Mouse (Mus musculus): ENCODE data around the gene Thrb.

Thrb gene

DNA sequence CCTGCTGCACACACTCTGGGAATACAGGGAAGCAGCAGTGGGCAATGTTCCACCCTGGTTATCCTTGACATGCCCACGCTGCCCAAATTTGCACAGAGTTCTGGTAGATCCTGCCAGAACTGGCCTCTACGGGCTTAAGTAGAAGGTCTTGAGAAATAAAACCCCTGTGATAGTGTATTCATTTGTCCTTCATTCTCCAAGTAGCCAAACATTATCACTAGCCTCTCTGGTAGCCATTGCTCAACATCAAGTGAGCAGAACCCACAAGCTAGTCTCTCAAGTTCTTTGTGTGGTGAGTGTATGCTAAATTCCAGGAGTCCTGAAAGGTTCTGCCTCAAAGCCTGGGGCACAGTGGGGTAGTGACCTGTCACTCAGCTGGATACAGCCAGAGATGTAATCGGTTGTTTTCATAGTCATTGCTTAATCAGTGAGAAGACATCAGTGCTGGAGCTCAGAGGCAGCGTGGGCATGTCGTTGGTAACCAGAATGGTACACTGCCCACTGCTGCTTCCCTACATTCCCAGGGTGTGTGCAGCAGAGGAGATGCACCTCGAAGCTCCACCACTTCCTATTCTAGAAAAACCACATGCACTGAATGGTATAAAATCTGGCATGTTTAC is 203.8 kb downstream of the Thrb start:
- no peak for TF ChIP-seq GATA4 (IDR thresholded peaks at IDR 0.05; ENCODE audit: insufficient replicate concordance, low read length)

GRCm38 (mm10) chr14:17868326-17868725 is 208.3 kb downstream of the Thrb start:
- no peak for TF ChIP-seq GATA4 (IDR thresholded peaks at IDR 0.05; ENCODE audit: insufficient replicate concordance, low read length)

- TF ChIP-seq GATA4 (IDR thresholded peaks at IDR 0.05; ENCODE audit: insufficient replicate concordance, low read length) = no peak
These were observed 215.9 kb downstream of the Thrb start for GRCm38 (mm10) chr14:17875946-17876345.

DNA sequence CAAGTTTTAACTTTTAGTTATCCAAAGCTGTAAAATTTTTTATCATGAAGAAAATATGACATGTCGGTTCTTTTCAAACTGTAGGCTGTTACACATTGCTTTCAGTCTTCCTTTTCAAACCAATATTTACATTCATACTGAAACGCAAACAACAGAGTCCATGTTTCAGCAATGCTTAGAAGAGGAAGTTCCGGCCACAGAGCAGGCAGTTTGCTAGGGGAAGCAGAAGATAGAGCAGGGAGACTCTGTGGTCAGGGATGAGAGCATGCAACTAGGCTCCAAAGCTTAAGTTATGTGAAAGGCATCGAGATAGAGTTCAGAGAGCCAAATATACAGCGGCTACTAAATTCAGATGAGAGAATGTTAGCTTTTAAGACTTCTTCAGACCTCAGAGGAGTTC is 219.4 kb downstream of the Thrb start:
- TF ChIP-seq GATA4 (IDR thresholded peaks at IDR 0.05; ENCODE audit: insufficient replicate concordance, low read length) = no peak

DNA sequence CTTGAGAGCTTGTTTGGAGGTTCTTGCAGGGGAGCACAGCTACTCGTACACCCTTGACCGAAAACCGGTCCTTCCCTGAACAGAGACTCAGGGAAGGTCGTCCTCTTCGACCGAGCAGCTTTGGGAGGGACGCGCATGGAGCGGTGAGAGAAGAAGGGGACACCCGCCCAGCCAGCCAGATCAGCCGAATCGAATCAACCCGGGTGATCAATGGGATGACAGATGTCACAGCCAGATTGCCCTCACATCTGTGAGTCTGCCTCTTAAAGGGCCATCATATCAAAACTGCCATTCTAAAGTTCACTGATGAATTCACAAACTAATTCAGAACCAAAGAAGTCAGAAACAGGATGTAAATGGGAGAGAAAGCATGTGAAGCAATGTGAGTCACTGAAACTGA is 224.8 kb downstream of the Thrb start:
- no peak for TF ChIP-seq GATA4 (IDR thresholded peaks at IDR 0.05; ENCODE audit: insufficient replicate concordance, low read length)

GRCm38 (mm10) chr14:17885320-17885719 is 225.3 kb downstream of the Thrb start:
- no peak for TF ChIP-seq GATA4 (IDR thresholded peaks at IDR 0.05; ENCODE audit: insufficient replicate concordance, low read length)

DNA sequence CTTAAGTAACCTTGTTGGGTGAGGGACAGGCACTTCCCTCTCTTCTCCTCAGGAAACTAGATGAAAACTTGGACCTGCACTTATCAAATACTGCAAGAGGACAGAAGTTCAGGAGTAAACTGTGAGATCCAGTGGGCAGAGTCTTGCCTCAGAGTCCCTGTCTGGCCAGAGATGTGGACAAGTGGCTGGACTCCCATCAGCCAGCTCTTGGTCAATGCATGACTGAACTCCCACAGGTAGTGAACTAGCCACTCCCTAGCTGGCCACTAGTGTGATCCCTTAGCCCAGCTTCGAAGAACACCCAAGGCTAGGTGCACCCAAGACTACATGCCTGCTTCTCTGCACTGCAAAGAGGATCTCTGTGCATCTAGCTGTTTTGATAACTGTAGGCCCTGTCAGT is 234.7 kb downstream of the Thrb start:
- no peak for TF ChIP-seq GATA4 (IDR thresholded peaks at IDR 0.05; ENCODE audit: insufficient replicate concordance, low read length)

DNA sequence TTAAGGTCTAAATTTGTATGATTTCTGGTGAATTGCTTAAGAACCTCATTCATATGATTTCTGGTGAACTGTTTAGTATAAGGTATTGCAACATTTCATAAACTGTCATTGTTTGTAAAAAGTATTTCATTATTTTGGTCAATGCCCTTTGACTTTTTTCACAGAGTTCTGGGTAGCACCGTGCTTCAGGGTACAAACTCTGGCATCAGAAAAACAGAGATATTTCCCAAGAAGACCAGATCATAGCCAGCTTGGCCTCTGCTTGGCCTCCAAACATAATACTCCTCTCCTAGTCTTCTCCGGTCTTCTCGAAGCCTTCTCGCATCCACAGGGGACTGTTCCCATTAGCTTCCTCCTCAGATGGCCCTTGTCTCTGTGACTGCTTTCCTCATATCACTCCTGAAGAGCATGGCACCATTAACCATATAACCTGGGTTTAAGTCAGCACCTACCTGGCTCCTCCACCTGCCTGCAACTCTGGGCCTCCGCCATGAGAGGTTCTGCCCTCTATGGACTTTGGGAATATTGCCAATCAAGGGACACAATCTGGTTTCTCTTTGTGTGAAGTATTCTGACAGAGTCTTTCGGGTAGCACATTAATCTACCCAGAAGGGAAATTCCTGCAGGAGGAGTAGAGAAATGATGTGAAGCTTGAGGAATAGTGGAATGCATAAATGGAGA is 239.8 kb downstream of the Thrb start:
- TF ChIP-seq GATA4 (IDR thresholded peaks at IDR 0.05; ENCODE audit: insufficient replicate concordance, low read length) = no peak

DNA sequence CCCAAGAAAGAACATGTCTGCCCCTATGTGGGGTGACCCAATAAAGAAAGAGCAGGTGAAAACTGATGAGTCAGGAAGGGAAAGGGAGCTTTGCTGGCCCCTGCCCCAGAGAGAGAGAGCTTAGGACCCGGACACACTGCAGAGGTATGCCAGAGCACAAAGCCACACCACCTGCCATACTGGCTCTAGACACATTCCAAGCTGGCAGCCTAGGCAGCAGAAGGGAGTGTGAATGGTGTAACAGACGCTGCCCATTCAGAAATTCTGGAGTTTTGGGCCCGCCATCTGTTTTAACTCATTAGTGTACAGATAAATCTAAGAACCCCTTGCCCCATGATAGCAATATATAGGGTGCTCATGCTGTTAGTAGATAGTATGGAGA is 240.3 kb downstream of the Thrb start:
- TF ChIP-seq GATA4 (IDR thresholded peaks at IDR 0.05; ENCODE audit: insufficient replicate concordance, low read length) = no peak

- no peak for TF ChIP-seq GATA4 (IDR thresholded peaks at IDR 0.05; ENCODE audit: insufficient replicate concordance, low read length)
These were observed 242.4 kb downstream of the Thrb start for GRCm38 (mm10) chr14:17902426-17902825.

DNA sequence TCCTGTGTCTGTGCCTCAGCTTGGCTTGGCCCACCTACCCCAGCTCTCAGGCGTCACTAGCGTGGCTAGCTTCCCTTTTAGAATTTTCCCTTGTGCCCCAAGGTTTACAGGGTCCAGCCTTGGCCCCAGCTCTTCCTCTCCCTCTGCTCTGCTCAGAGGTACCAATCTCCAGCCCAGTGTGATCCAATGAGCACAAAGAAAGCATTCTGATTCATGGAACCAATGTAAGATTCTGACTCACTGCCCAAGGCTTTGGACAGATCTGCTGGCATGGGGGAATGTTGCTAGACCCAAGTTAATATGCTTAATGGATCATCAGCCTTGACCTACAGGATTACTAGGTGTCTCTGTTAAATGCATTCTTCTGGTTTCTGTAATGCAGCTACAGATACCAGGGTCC is 243.1 kb downstream of the Thrb start:
- no peak for TF ChIP-seq GATA4 (IDR thresholded peaks at IDR 0.05; ENCODE audit: insufficient replicate concordance, low read length)

DNA sequence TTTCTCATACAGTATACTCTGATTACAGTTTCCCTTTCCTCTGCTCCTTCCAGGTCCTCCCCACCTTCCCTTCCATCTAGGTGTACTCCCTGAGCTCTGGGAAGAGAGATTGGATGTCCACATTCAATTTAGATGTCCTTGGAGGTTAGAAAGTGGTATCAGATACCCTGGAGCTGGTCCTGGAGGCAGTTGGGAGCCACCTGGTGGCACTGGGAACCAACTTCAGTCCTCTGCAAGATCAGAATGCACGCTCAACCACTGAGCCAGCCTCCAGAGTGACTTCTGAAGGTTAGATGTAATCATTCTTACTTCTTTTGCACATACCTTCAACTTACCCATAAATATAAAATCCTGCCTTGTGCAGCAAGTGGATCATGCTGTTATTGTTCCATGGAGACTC is 244.5 kb downstream of the Thrb start:
- TF ChIP-seq GATA4 (IDR thresholded peaks at IDR 0.05; ENCODE audit: insufficient replicate concordance, low read length) = no peak

DNA sequence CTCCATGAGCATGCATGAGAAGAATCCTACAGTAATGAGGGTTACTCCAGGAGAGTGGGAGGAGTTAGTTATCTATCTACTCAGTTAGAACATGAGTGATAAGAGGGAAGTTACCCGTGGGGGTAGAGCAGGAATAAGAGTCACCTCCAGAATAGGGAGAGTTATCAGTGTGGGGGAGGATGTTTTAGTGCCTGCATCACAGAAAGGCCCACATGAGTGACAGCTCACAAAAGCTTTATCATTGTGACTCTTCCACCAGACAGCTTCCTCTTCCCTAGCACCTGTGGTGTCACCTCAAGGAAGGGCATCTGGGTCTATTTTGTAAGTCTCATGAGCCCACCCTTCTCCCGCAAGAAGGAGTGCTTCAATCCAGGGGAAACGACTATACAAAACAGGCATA is 245.6 kb downstream of the Thrb start:
- TF ChIP-seq GATA4 (IDR thresholded peaks at IDR 0.05; ENCODE audit: insufficient replicate concordance, low read length) = no peak

GRCm38 (mm10) chr14:17906931-17907330 is 246.9 kb downstream of the Thrb start:
- TF ChIP-seq GATA4 (IDR thresholded peaks at IDR 0.05; ENCODE audit: insufficient replicate concordance, low read length) = no peak

- no peak for TF ChIP-seq GATA4 (IDR thresholded peaks at IDR 0.05; ENCODE audit: insufficient replicate concordance, low read length)
These were observed 251.1 kb downstream of the Thrb start for GRCm38 (mm10) chr14:17911157-17911556.

GRCm38 (mm10) chr14:17912573-17913207 is 252.6 kb downstream of the Thrb start:
- no peak for TF ChIP-seq GATA4 (IDR thresholded peaks at IDR 0.05; ENCODE audit: insufficient replicate concordance, low read length)

Measured in liver, adult (tissue).